Mouse (Mus musculus): ENCODE data around the gene Lhfpl3.

DNA sequence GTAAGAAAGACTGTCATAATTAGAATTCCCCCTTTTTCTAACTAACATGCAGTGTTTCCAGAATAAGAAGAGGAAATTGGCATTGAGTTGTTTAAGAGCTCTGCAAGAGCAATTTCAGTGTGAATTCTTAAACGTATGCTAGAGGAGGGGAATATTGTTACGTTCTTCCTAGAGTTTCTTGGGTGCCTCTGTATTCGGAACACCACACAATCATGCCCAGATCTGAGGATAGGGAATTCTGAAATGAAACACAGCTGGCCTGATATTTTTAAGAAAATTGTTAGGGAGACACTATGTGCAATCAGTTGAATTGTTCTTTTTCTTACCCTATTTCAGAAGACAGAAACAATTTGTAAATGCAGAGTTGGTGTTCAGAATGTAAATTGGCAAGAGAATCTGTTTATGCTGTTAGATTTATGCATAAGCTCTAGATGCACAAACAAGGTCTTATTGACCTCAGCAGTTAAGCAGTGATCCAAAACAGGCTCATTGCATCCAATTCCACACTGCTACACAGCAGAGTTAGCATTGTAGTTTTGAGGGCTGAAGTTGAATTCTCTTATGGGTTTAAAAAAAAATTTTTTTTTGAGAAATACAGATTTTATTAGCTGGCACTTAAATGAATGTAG, 84.1 kb downstream of the Lhfpl3 start:
- TF ChIP-seq CTCF (IDR thresholded peaks at IDR 0.05; ENCODE audit: borderline replicate concordance, extremely low read depth, insufficient read depth, insufficient read length) (no peak), POLR2A (IDR thresholded peaks at IDR 0.05; ENCODE audit: borderline replicate concordance, extremely low read depth, insufficient read depth, insufficient read length, poor library complexity, severe bottlenecking) (no peak)

Measured in brain, embryonic 14.5 days (tissue).